Mouse (Mus musculus): ENCODE measurements at regions not wholly inside any gene's neighbourhood (a gene's known extent, or its start where the extent isn't known, plus 50 kb on each side); places are given as distances from the start of the nearest gene placed in this dataset.

- peaks cover 20% of the 10 kb centered on the region for H3K4me1 ChIP-seq
- H3K36me3 ChIP-seq, result no peaks in the 10 kb centered on the region
- no peak overlapping the region for H3K4me3 ChIP-seq
- H3K27ac ChIP-seq, result no peak overlapping the region
- ATAC-seq (ENCODE audit: borderline replicate concordance, extremely low read depth, low FRiP score, low TSS enrichment), result no peak
- no peaks in the 10 kb centered on the region for H3K27me3 ChIP-seq
- H3K9ac ChIP-seq, result no peak overlapping the region
- WGBS, result 74% methylated on average over 9 of the region's 9 CpGs
- H3K9me3 ChIP-seq, result no peaks in the 10 kb centered on the region
- no peak overlapping the region for H3K4me2 ChIP-seq
Measured at GRCm38 (mm10) chr1:73830486-73831132, 293.6 kb downstream of the Tns1 start.

- Histone ChIP-seq H3K27me3 (no peaks in the 10 kb centered on the region), H3K9me3 (no peaks in the 10 kb centered on the region), H3K27ac (no peak overlapping the region), H3K36me3 (no peaks in the 10 kb centered on the region), H3K9ac (no peak overlapping the region), H3K4me3 (no peak overlapping the region), H3K4me1 (peaks cover 29% of the 10 kb centered on the region), H3K4me2 (peak overlapping the region; percentile 22; the same call in 1 of the 2 replicates)
- WGBS, result 32% methylated on average over 10 of the region's 10 CpGs
- no peak for ATAC-seq (ENCODE audit: borderline replicate concordance, extremely low read depth, low FRiP score, low TSS enrichment)
Measured at GRCm38 (mm10) chr1:73828996-73829395, 295.3 kb downstream of the Tns1 start.

- H3K27me3 ChIP-seq, result no peaks in the 10 kb centered on the region
- 36% methylated on average over 15 of the region's 15 CpGs for WGBS
- no peak overlapping the region for H3K9ac ChIP-seq
- no peak overlapping the region for H3K4me3 ChIP-seq
- H3K27ac ChIP-seq, result no peak overlapping the region
- no peaks in the 10 kb centered on the region for H3K36me3 ChIP-seq
- H3K9me3 ChIP-seq, result no peaks in the 10 kb centered on the region
- peaks cover 39% of the 10 kb centered on the region for H3K4me1 ChIP-seq
- ATAC-seq (ENCODE audit: borderline replicate concordance, extremely low read depth, low FRiP score, low TSS enrichment), result peak; percentile 20; the same call in 1 of the 2 replicates
- H3K4me2 ChIP-seq, result no peak overlapping the region
Measured at GRCm38 (mm10) chr1:73826243-73826930, 297.9 kb downstream of the Tns1 start.

GRCm38 (mm10) chr1:73824406-73825184 is 299.7 kb downstream of the Tns1 start:
- 56% methylated on average over 8 of the region's 8 CpGs for WGBS
- Histone ChIP-seq H3K4me2 (no peak overlapping the region), H3K4me3 (no peak overlapping the region), H3K36me3 (no peaks in the 10 kb centered on the region), H3K4me1 (peaks cover 44% of the 10 kb centered on the region), H3K9ac (no peak overlapping the region), H3K27me3 (no peaks in the 10 kb centered on the region), H3K27ac (no peak overlapping the region), H3K9me3 (no peaks in the 10 kb centered on the region)
- ATAC-seq (ENCODE audit: borderline replicate concordance, extremely low read depth, low FRiP score, low TSS enrichment), result peak; percentile 39; the same call in 1 of the 2 replicates

- H3K9ac ChIP-seq, result no peak overlapping the region
- no peak overlapping the region for H3K27ac ChIP-seq
- no peak for ATAC-seq (ENCODE audit: borderline replicate concordance, extremely low read depth, low FRiP score, low TSS enrichment)
- H3K4me2 ChIP-seq, result no peak overlapping the region
- WGBS, result 84% methylated on average over 10 of the region's 10 CpGs
- H3K4me1 ChIP-seq, result peaks cover 40% of the 10 kb centered on the region
- H3K9me3 ChIP-seq, result no peaks in the 10 kb centered on the region
- no peak overlapping the region for H3K4me3 ChIP-seq
- no peaks in the 10 kb centered on the region for H3K27me3 ChIP-seq
- no peaks in the 10 kb centered on the region for H3K36me3 ChIP-seq
Measured at GRCm38 (mm10) chr1:73823726-73824125, 300.5 kb downstream of the Tns1 start.

GRCm38 (mm10) chr1:73822616-73823015 is 301.6 kb downstream of the Tns1 start:
- H3K27me3 ChIP-seq, result no peaks in the 10 kb centered on the region
- WGBS, result 19% methylated on average over 6 of the region's 6 CpGs
- no peak overlapping the region for H3K9ac ChIP-seq
- no peak overlapping the region for H3K4me2 ChIP-seq
- ATAC-seq (ENCODE audit: borderline replicate concordance, extremely low read depth, low FRiP score, low TSS enrichment), result peak; percentile 33; the same call in 1 of the 2 replicates
- H3K36me3 ChIP-seq, result no peaks in the 10 kb centered on the region
- H3K4me1 ChIP-seq, result peaks cover 33% of the 10 kb centered on the region
- no peaks in the 10 kb centered on the region for H3K9me3 ChIP-seq
- H3K4me3 ChIP-seq, result no peak overlapping the region
- H3K27ac ChIP-seq, result no peak overlapping the region

GRCm38 (mm10) chr1:73820701-73821100 is 303.5 kb downstream of the Tns1 start:
- no peaks in the 10 kb centered on the region for H3K36me3 ChIP-seq
- H3K4me1 ChIP-seq, result peaks cover 24% of the 10 kb centered on the region
- H3K9me3 ChIP-seq, result no peaks in the 10 kb centered on the region
- no peak overlapping the region for H3K9ac ChIP-seq
- no peak for ATAC-seq (ENCODE audit: borderline replicate concordance, extremely low read depth, low FRiP score, low TSS enrichment)
- no peak overlapping the region for H3K4me3 ChIP-seq
- 57% methylated on average over 7 of the region's 7 CpGs for WGBS
- H3K4me2 ChIP-seq, result no peak overlapping the region
- H3K27ac ChIP-seq, result no peak overlapping the region
- H3K27me3 ChIP-seq, result no peaks in the 10 kb centered on the region

GRCm38 (mm10) chr1:73807206-73807605 is 317.0 kb downstream of the Tns1 start:
- Histone ChIP-seq H3K9me3 (no peaks in the 10 kb centered on the region), H3K4me2 (no peak overlapping the region), H3K4me1 (peaks cover 4% of the 10 kb centered on the region; the same call in 1 of the 2 replicates), H3K36me3 (no peaks in the 10 kb centered on the region), H3K27me3 (no peaks in the 10 kb centered on the region), H3K27ac (no peak overlapping the region), H3K9ac (no peak overlapping the region), H3K4me3 (no peak overlapping the region)
- no peak for ATAC-seq (ENCODE audit: borderline replicate concordance, extremely low read depth, low FRiP score, low TSS enrichment)
- 71% methylated on average over 3 of the region's 3 CpGs for WGBS

GRCm38 (mm10) chr1:73805156-73805555 is 319.1 kb downstream of the Tns1 start:
- Histone ChIP-seq H3K9me3 (no peaks in the 10 kb centered on the region), H3K36me3 (no peaks in the 10 kb centered on the region), H3K4me3 (no peak overlapping the region), H3K4me1 (peaks cover 4% of the 10 kb centered on the region; the same call in 1 of the 2 replicates), H3K4me2 (no peak overlapping the region), H3K27ac (no peak overlapping the region), H3K9ac (no peak overlapping the region), H3K27me3 (no peaks in the 10 kb centered on the region)
- ATAC-seq (ENCODE audit: borderline replicate concordance, extremely low read depth, low FRiP score, low TSS enrichment), result peak; percentile 39; the same call in 1 of the 2 replicates
- 69% methylated on average over 9 of the region's 9 CpGs for WGBS

GRCm38 (mm10) chr1:73799996-73800395 is 324.3 kb downstream of the Tns1 start:
- Histone ChIP-seq H3K9ac (no peak overlapping the region), H3K27me3 (no peaks in the 10 kb centered on the region), H3K4me3 (no peak overlapping the region), H3K4me2 (no peak overlapping the region), H3K9me3 (no peaks in the 10 kb centered on the region), H3K36me3 (no peaks in the 10 kb centered on the region), H3K27ac (no peak overlapping the region), H3K4me1 (peaks cover 9% of the 10 kb centered on the region; the same call in 1 of the 2 replicates)
- no peak for ATAC-seq (ENCODE audit: borderline replicate concordance, extremely low read depth, low FRiP score, low TSS enrichment)
- 67% methylated on average over 1 of the region's 1 CpGs for WGBS

- H3K27ac ChIP-seq, result no peak overlapping the region
- peaks cover 9% of the 10 kb centered on the region; the same call in 1 of the 2 replicates for H3K4me1 ChIP-seq
- no peaks in the 10 kb centered on the region for H3K9me3 ChIP-seq
- H3K27me3 ChIP-seq, result no peaks in the 10 kb centered on the region
- no peak overlapping the region for H3K9ac ChIP-seq
- 43% methylated on average over 8 of the region's 8 CpGs for WGBS
- H3K4me2 ChIP-seq, result no peak overlapping the region
- ATAC-seq (ENCODE audit: borderline replicate concordance, extremely low read depth, low FRiP score, low TSS enrichment), result no peak
- no peak overlapping the region for H3K4me3 ChIP-seq
- no peaks in the 10 kb centered on the region for H3K36me3 ChIP-seq
Measured at GRCm38 (mm10) chr1:73799246-73799645, 325.0 kb downstream of the Tns1 start.

- WGBS, result 76% methylated on average over 2 of the region's 2 CpGs
- H3K36me3 ChIP-seq, result no peaks in the 10 kb centered on the region
- H3K4me1 ChIP-seq, result peaks cover 9% of the 10 kb centered on the region; the same call in 1 of the 2 replicates
- no peaks in the 10 kb centered on the region for H3K27me3 ChIP-seq
- H3K4me3 ChIP-seq, result no peak overlapping the region
- no peaks in the 10 kb centered on the region for H3K9me3 ChIP-seq
- H3K9ac ChIP-seq, result no peak overlapping the region
- H3K4me2 ChIP-seq, result no peak overlapping the region
- H3K27ac ChIP-seq, result no peak overlapping the region
- no peak for ATAC-seq (ENCODE audit: borderline replicate concordance, extremely low read depth, low FRiP score, low TSS enrichment)
Measured at GRCm38 (mm10) chr1:73797858-73798257, 326.4 kb downstream of the Tns1 start.
